Mouse (Mus musculus): Measurements from ENCODE around the gene Grtp1. TPM values are rescaled to one million over a fixed set of nuclear protein-coding genes. Genes with fewer than 3 reads are reported as not detected.

The Grtp1 gene
- polyA plus RNA-seq, 1 experiment from 2014 or later, result 12.1 TPM

DNA sequence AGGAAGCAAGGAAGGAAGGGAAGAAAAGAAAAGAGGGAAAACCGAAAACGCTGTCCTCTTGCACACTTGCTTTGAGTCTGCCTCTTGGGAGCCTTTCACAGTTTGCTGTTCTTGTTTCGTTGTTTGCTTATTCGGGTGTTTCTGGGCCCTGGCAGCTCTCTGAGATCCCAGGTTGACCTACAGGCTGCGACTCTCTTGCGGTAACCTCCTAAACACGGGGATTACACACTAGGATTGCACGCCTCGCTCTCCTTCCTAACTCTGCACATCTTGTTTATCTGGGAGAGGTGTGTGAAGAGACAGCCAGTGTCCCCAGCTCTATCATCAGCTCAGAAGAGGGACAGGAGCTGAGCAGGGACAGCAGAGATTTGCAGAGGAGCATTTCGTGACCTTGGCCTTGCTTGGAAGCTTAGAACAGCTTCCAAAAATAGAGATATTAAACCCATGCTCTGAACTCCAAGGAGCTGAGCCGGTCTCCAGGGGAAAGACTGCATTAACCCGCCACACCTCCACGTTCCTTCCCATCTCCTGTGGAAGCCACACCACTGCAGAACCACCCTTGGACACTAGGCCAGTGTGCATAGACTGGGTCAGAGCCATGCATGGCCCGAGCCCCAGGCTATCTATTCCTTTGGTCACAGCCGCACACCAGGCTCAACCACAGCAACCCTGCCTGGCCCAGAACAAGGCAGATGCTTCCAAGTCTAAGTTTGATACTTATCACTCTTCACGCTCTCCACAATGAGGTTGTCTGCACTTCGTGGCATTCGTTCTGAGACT, 19.3 kb downstream of the Grtp1 start:
- H3K36me3 ChIP-seq (replicated peaks; ENCODE audit: insufficient read depth, low read length), result peaks cover 14% of the 10 kb centered on the region
- no peaks in the 10 kb centered on the region for H3K27me3 ChIP-seq (ENCODE audit: insufficient read depth, low read length)
- no peaks in the 10 kb centered on the region for H3K9me3 ChIP-seq (ENCODE audit: low read length)
- H3K4me2 ChIP-seq (ENCODE audit: low read depth, low read length), result no peak overlapping the region
- no peak overlapping the region for H3K4me3 ChIP-seq (ENCODE audit: low read depth, low read length)
- TF ChIP-seq CTCF (IDR thresholded peaks at IDR 0.05; ENCODE audit: low read depth), result no peak
- TF ChIP-seq EP300 (IDR thresholded peaks at IDR 0.05; ENCODE audit: low read depth), result no peak
- 63% methylated on average over 18 of the region's 18 CpGs for WGBS (ENCODE audit: insufficient replicate concordance)
- H3K4me1 ChIP-seq (ENCODE audit: insufficient read depth), result no peaks in the 10 kb centered on the region
- H3K9ac ChIP-seq (replicated peaks), result no peak overlapping the region
- DNase-seq (no peak), ATAC-seq (no peak)
- H3K27ac ChIP-seq (ENCODE audit: low read depth), result no peak overlapping the region

DNA sequence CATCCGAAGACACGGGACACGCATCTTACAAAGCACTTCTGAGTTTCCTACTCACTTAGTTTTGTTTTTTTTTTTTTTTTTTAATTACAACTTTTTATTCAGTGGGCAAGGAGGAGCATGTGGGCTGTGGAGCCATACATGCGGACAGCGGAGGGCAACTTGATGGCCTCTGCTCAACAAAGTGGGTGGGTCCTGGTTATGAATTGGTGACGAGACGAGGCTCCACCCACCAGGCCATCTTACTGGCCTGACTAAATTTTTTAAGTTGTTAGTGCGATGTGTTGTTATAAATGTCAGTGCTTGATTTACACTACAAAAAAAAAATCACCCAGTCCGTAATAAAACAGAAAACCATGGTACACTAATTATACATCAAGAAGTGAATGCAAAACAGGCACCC, 20.0 kb downstream of the Grtp1 start:
- no peak for DNase-seq
- Histone ChIP-seq H3K27me3 (ENCODE audit: insufficient read depth, low read length) (no peaks in the 10 kb centered on the region), H3K36me3 (replicated peaks; ENCODE audit: insufficient read depth, low read length) (peaks cover 21% of the 10 kb centered on the region), H3K27ac (ENCODE audit: low read depth) (no peak overlapping the region), H3K9me3 (ENCODE audit: low read length) (no peaks in the 10 kb centered on the region), H3K9ac (replicated peaks) (no peak overlapping the region), H3K4me3 (ENCODE audit: low read depth, low read length) (no peak overlapping the region), H3K4me2 (ENCODE audit: low read depth, low read length) (no peak overlapping the region), H3K4me1 (ENCODE audit: insufficient read depth) (no peaks in the 10 kb centered on the region)
- no peak for ATAC-seq
- 67% methylated on average over 9 of the region's 9 CpGs for whole genome bisulfite sequencing (ENCODE audit: insufficient replicate concordance)
- TF ChIP-seq EP300 (IDR thresholded peaks at IDR 0.05; ENCODE audit: low read depth) (no peak), CTCF (IDR thresholded peaks at IDR 0.05; ENCODE audit: low read depth) (no peak)

DNA sequence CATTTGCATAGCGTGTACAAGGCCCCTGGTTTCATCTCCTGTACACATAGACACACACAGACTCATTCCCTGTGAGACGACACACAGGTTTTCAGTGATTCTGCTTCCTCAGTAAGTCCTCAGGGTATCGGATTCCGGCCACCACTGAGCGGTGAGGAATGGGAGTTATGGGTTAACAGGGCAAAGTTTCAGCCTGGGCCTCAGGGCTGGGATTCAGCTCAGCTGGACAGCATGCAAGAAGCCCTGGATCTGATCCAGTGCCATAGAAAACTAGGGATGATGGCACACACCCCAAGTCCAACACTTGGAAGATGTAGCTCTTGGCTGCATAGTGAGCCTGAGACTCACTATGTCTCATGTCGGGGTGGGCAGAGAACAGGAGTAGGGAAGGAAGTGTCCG, 20.5 kb downstream of the Grtp1 start:
- no peak overlapping the region for H3K27ac ChIP-seq (ENCODE audit: low read depth)
- no peaks in the 10 kb centered on the region for H3K4me1 ChIP-seq (ENCODE audit: insufficient read depth)
- H3K27me3 ChIP-seq (ENCODE audit: insufficient read depth, low read length), result no peaks in the 10 kb centered on the region
- DNase-seq (no peak), ATAC-seq (no peak)
- H3K9ac ChIP-seq (replicated peaks), result no peak overlapping the region
- no peaks in the 10 kb centered on the region for H3K9me3 ChIP-seq (ENCODE audit: low read length)
- TF ChIP-seq CTCF (IDR thresholded peaks at IDR 0.05; ENCODE audit: low read depth) (no peak), EP300 (IDR thresholded peaks at IDR 0.05; ENCODE audit: low read depth) (no peak)
- no peak overlapping the region for H3K4me2 ChIP-seq (ENCODE audit: low read depth, low read length)
- 71% methylated on average over 7 of the region's 7 CpGs for WGBS (ENCODE audit: insufficient replicate concordance)
- no peak overlapping the region for H3K4me3 ChIP-seq (ENCODE audit: low read depth, low read length)
- peaks cover 26% of the 10 kb centered on the region for H3K36me3 ChIP-seq (replicated peaks; ENCODE audit: insufficient read depth, low read length)

DNA sequence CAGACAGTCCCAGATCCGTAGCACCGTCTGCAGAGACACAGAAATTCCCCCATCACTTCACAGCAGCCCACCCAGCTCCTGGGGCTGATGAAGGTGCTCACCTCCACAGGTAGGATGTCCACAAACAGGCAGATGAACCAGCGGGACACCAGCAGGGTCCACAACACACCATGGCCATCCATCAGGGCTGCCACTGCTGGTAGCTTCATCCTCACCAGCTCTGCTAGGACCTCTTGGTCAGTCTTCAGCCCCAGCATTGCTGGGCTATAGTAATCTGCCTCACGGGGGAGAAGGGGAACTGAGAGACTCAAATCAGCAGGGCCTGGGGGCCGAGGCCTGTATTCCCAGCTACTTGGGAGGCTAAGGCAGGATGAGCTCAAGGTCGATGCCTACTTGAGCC, 20.9 kb downstream of the Grtp1 start:
- H3K36me3 ChIP-seq (replicated peaks; ENCODE audit: insufficient read depth, low read length), result peaks cover 29% of the 10 kb centered on the region
- H3K27me3 ChIP-seq (ENCODE audit: insufficient read depth, low read length), result no peaks in the 10 kb centered on the region
- DNase-seq, result no peak
- H3K4me3 ChIP-seq (ENCODE audit: low read depth, low read length), result no peak overlapping the region
- H3K4me2 ChIP-seq (ENCODE audit: low read depth, low read length), result no peak overlapping the region
- TF ChIP-seq CTCF (IDR thresholded peaks at IDR 0.05; ENCODE audit: low read depth), result no peak
- no peaks in the 10 kb centered on the region for H3K4me1 ChIP-seq (ENCODE audit: insufficient read depth)
- no peaks in the 10 kb centered on the region for H3K9me3 ChIP-seq (ENCODE audit: low read length)
- no peak overlapping the region for H3K27ac ChIP-seq (ENCODE audit: low read depth)
- no peak for ATAC-seq
- no peak overlapping the region for H3K9ac ChIP-seq (replicated peaks)
- 68% methylated on average over 6 of the region's 6 CpGs for WGBS (ENCODE audit: insufficient replicate concordance)

DNA sequence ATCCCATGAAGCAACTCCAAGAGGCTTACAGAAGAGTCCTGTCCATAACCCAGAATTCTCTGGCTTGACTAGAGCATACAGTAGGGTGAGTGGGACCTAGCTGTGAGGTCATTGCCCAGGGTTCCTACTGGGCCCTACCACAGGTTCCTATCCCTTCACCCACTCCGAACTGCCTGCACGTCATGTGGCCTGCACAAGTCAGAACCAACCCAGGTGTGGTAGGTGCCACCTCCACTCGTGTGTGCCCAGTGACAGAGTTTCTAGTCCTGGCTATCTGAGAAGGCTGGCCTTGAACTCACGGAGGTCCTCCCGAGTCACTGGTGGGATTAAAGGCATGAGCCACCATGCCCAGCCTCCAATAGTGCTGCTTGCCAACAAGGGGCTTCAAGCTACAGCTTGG, 22.3 kb downstream of the Grtp1 start:
- H3K4me3 ChIP-seq (ENCODE audit: low read depth, low read length), result no peak overlapping the region
- DNase-seq (no peak), ATAC-seq (peak; percentile 21; the same call in 1 of the 2 replicates)
- no peaks in the 10 kb centered on the region for H3K27me3 ChIP-seq (ENCODE audit: insufficient read depth, low read length)
- peaks cover 42% of the 10 kb centered on the region for H3K36me3 ChIP-seq (replicated peaks; ENCODE audit: insufficient read depth, low read length)
- H3K4me1 ChIP-seq (ENCODE audit: insufficient read depth), result no peaks in the 10 kb centered on the region
- H3K4me2 ChIP-seq (ENCODE audit: low read depth, low read length), result no peak overlapping the region
- H3K9me3 ChIP-seq (ENCODE audit: low read length), result no peaks in the 10 kb centered on the region
- TF ChIP-seq CTCF (IDR thresholded peaks at IDR 0.05; ENCODE audit: low read depth), result no peak
- H3K27ac ChIP-seq (ENCODE audit: low read depth), result no peak overlapping the region
- 88% methylated on average over 5 of the region's 5 CpGs for WGBS (ENCODE audit: insufficient replicate concordance)
- H3K9ac ChIP-seq (replicated peaks), result no peak overlapping the region

DNA sequence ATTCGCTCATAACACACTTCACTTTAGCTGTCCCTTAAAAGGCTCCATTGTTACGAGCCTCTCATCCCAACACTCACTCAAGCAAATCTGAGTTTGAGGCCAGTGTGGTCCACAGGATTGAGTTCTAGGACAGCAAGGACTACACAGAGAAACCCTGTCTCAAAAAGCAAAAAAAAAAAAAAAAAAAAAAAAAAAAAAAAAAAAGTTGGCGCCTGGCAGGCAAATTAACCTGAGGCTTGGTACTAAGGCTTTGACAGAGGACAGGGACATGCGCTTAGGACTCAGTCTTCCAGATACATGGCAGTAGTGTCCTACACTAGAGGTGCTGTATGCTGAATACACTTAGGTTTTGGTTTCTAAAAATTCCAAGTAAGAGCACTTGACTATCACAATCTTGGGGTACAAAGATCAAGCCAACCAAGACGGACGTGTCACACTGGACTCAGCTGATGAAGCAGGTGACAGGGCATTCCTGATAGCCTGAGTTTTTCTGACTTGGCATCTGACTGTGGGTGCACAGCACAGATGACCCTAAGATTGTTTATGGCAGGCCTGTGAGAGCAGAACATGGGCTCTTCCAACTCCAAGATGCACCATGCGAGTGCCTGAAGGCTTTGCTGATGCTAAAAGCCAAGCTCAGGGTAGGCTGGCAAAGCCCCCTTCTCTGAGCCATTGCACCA, 23.1 kb downstream of the Grtp1 start:
- TF ChIP-seq EP300 (IDR thresholded peaks at IDR 0.05; ENCODE audit: low read depth) (no peak), CTCF (IDR thresholded peaks at IDR 0.05; ENCODE audit: low read depth) (no peak)
- no peak for ATAC-seq
- Histone ChIP-seq H3K4me2 (ENCODE audit: low read depth, low read length) (no peak overlapping the region), H3K36me3 (replicated peaks; ENCODE audit: insufficient read depth, low read length) (peaks cover 50% of the 10 kb centered on the region), H3K27ac (ENCODE audit: low read depth) (no peak overlapping the region), H3K27me3 (ENCODE audit: insufficient read depth, low read length) (no peaks in the 10 kb centered on the region), H3K4me3 (ENCODE audit: low read depth, low read length) (no peak overlapping the region), H3K9ac (replicated peaks) (no peak overlapping the region), H3K9me3 (ENCODE audit: low read length) (no peaks in the 10 kb centered on the region), H3K4me1 (ENCODE audit: insufficient read depth) (no peaks in the 10 kb centered on the region)
- no peak for DNase-seq
- 83% methylated on average over 7 of the region's 7 CpGs for WGBS (ENCODE audit: insufficient replicate concordance)

All from liver, postnatal 0 days (tissue).